Mouse (Mus musculus) hematopoietic stem cell, adult 5-6 weeks (primary cell): Measurements from ENCODE around the gene Rbm33. TPM values are rescaled to one million over a fixed set of nuclear protein-coding genes. Genes with fewer than 3 reads are reported as not detected.

ENCODE experiments used
- ATAC-seq, 2 experiments: fragments of 125-278 bp in 1 of 2; replicated peaks in 1 of 2; 2 replicates each; pipeline ENCODE4 v1.8.0; 2016 to 2017; ENCODE audit warnings: inconsistent platforms in 2 of 2, mild to moderate bottlenecking in 2 of 2, moderate number of reproducible peaks in 2 of 2, low read depth in 1 of 2, moderate TSS enrichment in 1 of 2; ENCODE audit not compliant: low FRiP score in 2 of 2, poor library complexity in 2 of 2, severe bottlenecking in 2 of 2, insufficient read depth in 1 of 2, low TSS enrichment in 1 of 2
- total RNA-seq: library from RNA; stranded (forward); fragments of 172-1452, 232-1000 nt; gene quantifications from 2 replicates; pipeline ENCODE4 v1.2.3, GENCODE M21; 2017

Rbm33 gene
- total RNA-seq, 1 experiment from 2014 or later = 81.1 TPM

DNA sequence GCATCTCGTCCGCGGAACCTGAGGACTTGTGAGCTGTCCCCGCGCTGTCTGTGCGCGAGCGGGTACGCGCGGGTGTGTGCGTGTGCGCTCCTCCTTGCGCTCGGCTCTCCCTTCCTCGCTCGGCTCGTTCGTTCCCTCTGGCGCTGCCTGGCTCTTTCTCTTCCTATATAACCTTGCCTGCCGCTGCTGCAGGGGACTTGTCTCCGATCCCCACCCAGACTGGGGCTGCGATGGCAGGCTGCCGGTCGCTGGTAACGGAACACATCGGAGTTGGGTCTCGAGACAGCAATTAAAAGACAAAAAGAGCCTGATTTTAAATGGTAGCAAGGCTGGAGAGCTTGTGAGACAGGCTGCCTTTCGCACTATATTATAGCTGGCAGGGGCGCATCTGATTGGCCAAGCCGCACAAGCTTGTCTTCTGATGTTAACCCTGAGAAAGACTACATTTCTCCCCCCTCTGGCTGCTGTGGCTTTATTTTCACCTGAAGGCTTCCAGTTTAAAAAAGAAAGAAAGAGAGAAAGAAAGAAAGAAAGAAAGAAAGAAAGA, 149.9 kb downstream of the Rbm33 start, which contains the start of gene Shh:
Shh (minus strand) TSS at position 497 of the 547 bp plus-strand sequence.
- ATAC-seq = no peak

Other genes with a start within 250 kb of the Rbm33 start
- 46.3 and 85.8 TPM in 2 replicates for gene Insig1, start 245.8 kb upstream of the Rbm33 start, total RNA-seq
- not detected in 2 replicates for gene En2, start 151.4 kb upstream of the Rbm33 start, total RNA-seq
- gene Cnpy1, start 71.3 kb upstream of the Rbm33 start, total RNA-seq = not detected in 2 replicates
- not detected in 2 replicates for gene Shh, start 150.1 kb downstream of the Rbm33 start, total RNA-seq